Mouse (Mus musculus) gastrocnemius, adult 18-20 months (tissue): ENCODE results near the gene Med9. TPM values are rescaled to one million over a fixed set of nuclear protein-coding genes. Genes with fewer than 3 reads are reported as not detected.
"Not testable (repeated sequence)": the region's sequence is repeated elsewhere in the genome, so short reads cannot be mapped to it uniquely, and the experiment has no call there.

Experiments
- DNase-seq: peaks from one replicate; pipeline ENCODE4 v3.0.0; 2021; ENCODE audit warnings: low spot score
- total RNA-seq, 2 experiments: library from RNA; stranded (reverse); gene quantifications; 2 replicates each; pipeline ENCODE4 v1.2.3; 2021

Med9 gene
- total RNA-seq, 2 experiments from 2014 or later, result 21.8 to 22.3 TPM

- DNase-seq, result no peak
These were observed 6.6 kb upstream of the Med9 start for GRCm38 (mm10) chr11:59941391-59941790.

GRCm38 (mm10) chr11:59944855-59945254 is 3.2 kb upstream of the Med9 start:
- not testable (repeated sequence) for DNase-seq

- peak; percentile 9 for DNase-seq
These were observed 378 bp downstream of the Med9 start for GRCm38 (mm10) chr11:59948401-59948767.

DNA sequence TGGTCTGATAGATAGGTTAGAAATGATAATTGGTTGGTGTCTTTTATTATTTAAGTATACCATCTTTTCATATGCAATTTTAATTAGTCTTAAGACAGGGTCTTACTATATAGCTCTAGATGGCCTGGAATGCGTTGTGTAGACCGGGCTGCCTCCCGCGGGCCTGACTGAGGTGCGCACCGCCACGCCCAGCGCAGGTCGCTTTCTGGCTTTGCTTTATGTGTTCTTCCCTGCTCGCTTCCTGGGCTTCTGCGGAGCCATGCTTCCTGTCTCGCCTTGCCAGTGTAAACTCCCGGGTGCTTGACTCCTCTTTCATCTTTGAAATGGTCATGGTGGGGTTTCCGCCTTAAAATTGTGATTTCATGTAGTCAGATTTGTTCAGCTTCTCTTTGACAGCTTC is 4.9 kb downstream of the Med9 start:
- no peak for DNase-seq

GRCm38 (mm10) chr11:59956749-59957148 is 8.7 kb downstream of the Med9 start:
- no peak for DNase-seq

GRCm38 (mm10) chr11:59959453-59959852 is 11.4 kb downstream of the Med9 start:
- no peak for DNase-seq

- DNase-seq, result no peak
These were observed 12.7 kb downstream of the Med9 start for GRCm38 (mm10) chr11:59960476-59961337.

- no peak for DNase-seq
These were observed 13.4 kb downstream of the Med9 start for GRCm38 (mm10) chr11:59961338-59961875.

GRCm38 (mm10) chr11:59962590-59962989 is 14.6 kb downstream of the Med9 start:
- DNase-seq, result no peak

DNA sequence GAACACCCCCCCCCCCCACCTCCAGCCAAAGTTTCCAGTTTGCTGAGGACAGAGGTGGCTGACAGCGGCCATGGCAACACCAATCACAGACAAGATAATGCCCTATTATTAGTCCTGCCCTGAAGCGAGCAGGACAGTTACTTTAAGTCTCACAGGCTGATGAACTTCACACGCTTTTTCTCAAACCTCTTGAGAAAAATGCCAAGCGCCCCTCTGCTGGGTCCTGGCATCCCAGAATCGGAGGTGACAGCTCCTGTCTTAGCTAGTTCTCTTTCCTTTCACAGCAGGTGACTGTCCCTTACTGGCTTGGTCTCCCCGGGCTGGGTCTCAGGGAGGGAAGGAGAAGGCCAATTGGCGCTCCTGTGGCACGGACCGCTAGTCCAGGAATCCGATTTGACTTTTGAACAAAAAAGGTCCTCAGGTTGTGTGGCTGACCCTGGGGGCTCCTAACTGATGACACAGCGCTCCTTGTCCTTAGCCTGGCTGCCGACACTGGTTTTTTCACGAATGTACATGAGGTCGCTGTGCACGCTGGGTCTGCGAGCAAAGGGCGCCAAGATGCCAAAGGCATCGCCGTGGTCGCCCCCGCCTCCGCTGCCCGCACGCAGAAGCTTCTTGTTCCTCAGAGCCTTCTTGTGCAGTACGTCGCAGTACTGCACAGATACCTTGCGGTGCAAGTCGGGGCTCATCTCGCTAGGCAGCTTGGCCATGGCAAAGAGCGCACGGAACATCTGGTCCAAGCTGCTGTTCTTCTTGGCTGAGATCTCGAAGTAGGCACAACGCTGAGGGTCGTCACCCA is 15.6 kb downstream of the Med9 start:
- no peak for DNase-seq

DNA sequence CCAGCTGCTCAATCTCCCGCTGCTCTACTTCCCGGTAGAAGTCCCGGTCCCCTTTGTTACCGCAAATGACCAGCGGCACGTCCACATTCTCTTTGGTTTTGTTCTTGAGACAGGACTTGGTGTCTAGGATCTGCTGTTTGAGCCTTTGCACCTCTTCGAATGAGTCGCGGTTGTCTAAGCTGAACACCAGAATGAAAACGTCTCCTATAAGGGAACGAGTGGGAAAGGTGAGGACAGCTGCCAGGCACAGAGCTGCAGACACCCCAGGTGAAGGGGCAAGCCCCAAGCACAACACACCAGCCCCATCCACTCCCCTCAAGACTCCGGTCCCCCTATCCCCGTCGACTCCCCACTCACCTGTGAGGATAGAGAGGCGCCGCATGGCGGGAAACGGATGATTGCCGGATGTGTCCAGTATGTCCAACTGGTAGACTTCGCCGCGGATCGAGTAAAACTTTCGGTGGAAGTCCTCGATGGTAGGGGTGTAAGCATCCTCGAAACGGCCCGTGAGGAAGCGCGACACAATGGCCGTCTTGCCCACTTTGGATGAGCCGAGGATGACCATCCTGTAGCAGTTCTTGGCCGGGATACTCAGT is 16.3 kb downstream of the Med9 start:
- peak; percentile 14 for DNase-seq

DNA sequence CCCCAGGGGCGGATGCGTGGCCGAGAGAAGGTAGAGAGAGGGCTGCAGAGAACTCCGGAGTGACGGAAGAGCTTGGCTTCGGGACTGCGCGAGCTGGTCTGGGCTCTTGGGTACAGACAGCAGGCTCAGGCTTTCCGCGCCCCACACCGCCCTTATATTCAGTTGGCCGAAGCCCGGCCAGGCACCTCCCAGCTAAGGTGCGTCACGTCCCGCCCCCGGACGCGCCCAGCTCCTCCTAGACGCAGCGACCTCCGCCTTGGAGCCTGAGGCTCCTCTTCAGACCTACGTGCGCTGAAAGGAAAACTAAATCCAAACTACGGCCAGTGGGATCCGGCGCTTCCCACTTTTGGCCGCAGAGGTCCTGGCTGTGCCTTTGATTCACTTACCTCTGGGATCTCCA is 16.8 kb downstream of the Med9 start, which contains the start of gene Rasd1:
TSS of gene Rasd1 (minus strand) at position 127 of the 400 bp plus-strand sequence.
- peak; percentile 77 for DNase-seq

- DNase-seq, result peak; percentile 79
These were observed 17.5 kb downstream of the Med9 start for GRCm38 (mm10) chr11:59965227-59966101.

DNA sequence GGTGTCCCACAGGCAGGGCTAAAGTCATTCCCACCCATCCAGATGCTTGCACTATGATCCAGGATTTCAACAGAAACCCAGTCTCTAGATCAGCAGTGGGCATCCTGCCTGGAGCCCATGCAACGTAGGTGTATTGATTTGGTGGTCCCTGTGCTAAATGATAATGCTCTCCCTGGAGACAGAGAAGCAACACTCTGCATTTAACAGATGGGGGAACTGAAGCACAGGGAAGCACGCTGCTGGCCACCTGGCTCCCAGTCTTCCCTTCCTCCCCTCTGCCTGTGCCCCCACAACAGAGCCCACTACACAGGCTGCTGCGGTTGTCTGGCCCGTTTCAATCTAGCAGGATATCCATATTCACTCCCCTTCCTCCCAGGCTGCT is 18.1 kb downstream of the Med9 start:
- DNase-seq, result no peak

- DNase-seq, result no peak
These were observed 19.8 kb downstream of the Med9 start for GRCm38 (mm10) chr11:59967765-59968164.

DNA sequence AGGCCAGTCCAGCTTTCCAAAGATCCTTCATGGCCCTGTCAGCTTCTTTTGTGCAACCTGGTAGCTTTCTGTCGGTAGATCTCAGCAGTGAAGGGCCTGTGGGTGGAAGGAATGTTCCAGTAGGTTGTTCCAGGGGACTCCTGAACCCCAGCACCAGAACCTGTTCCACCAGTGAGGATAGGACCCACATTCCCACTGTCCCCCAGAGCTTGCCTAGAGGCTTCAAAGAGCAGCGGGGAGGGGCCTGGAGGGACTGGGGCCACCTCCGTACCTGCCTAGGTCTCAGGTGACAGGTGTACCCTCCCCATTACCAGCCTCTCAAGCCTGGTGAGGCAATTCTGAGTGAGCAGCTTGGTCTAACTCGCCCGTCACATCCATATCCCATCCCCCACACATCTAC is 22.8 kb downstream of the Med9 start:
- DNase-seq, result no peak

DNA sequence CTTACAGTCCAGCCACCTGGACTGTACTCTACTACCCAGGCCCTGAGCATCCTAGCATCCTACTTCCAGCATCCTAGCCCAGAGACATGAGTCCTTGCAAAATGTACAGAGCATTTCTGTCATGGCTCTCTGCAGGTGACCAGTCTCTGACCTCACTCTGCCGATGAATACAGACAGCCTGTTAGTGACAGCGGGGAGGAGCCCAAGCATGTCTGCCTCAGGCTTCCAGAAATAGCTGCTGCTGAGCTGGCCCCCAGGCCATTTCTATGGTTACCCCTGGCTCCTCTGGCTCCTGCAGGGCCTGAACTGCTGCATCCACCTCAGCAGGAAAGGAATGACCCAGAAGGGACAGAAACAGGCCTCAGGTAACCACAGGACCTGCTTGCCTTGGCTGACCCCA is 23.7 kb downstream of the Med9 start:
- DNase-seq, result no peak

GRCm38 (mm10) chr11:59973389-59973788 is 25.4 kb downstream of the Med9 start:
- no peak for DNase-seq

GRCm38 (mm10) chr11:59975241-59975640 is 27.2 kb downstream of the Med9 start:
- no peak for DNase-seq

DNA sequence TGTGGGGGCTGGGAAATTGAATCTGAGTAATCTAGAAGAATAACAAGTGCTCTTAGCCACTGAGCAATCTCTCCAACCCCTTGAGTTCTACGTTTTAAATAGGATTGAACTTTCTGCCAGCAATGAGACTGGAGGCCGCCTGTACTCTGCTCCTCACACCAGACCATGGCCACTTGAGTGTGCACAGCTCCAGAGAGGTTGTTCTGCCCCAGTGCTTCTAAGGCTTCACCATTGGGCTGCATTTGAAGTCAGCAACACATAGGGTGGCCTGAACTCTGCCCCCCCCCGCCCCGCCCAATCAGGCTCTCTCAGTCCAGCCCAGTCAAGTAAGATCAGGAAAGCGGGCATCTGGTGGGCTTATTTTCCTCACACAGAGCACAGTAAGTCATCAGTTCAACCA is 29.8 kb downstream of the Med9 start:
- DNase-seq, result no peak

DNA sequence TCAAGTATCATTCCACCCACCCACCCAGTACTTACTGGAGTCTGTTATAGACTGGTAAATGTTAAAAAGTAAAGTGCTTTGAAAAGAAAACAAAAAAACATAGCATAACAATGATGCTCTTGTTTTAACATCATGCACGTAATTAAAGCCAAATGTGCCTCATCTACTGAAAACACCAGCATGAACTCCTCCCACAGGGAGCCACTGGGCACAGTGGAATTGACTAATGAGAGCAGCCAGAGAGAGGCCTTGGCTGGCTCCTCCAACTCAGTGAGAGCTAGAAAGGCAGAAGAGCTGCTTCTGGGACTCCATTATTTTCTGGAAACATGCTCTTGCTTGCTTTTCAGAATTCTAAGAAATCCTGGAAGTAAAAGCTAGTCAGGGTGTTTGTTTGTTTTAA is 41.4 kb downstream of the Med9 start:
- no peak for DNase-seq
